Mouse (Mus musculus) regulatory T cell (primary cell): Measurements from ENCODE around the gene Mvb12b.

Experiments
- in situ Hi-C: fragments of 300-600 bp; cut with MboI, MseI; formaldehyde crosslinking; loops from one replicate; pipeline ENCODE4 v1.15.1; 2025; ENCODE audit warnings: high pct_unique_total_duplicates

The Mvb12b gene

GRCm38 (mm10) chr2:33886386-33887327 lies 1.1 kb downstream of the Mvb12b start:
- in situ Hi-C loops: no loop called here

DNA sequence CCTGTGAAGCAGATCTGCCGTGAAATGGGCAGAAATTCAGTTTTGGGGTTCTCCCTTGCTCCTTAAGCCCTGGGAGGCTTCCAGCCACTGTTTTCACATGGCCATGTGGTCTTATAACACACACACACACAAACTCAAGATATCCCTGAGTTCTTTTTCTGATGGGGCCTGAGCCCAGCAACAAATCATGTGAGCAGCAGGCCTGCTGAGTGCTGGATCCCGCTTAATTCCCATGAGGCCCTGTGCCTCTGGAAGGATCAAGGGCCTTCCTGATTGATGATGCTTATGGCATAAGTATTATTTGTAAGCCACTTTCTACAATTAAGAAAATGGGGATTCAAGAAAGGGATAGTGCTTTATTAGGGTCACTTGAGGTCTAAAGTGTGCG lies 2.5 kb downstream of the Mvb12b start:
- in situ Hi-C loops: no loop called here

GRCm38 (mm10) chr2:33884623-33885263 lies 3.0 kb downstream of the Mvb12b start:
- in situ Hi-C loops: no loop called here

DNA sequence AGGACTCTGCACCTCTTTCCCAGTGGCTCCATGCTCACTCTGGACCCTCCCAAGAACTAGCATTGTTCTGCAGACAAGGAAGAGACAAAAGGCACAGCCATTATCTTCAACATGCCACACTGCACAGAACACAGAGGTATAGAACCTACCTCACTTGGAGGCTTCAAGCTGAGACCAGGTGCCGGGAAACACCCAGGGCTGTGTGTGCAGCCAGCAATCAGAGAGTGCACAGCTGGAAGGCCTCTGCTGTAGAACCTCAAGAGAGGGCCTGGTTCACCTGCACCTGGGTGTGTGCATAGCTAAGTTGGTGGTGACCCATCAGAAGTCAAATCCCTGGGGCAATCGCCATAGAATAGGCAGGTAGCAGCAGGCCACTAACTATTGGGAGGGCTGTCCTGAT lies 8.5 kb downstream of the Mvb12b start:
- in situ Hi-C loops: no loop called here

DNA sequence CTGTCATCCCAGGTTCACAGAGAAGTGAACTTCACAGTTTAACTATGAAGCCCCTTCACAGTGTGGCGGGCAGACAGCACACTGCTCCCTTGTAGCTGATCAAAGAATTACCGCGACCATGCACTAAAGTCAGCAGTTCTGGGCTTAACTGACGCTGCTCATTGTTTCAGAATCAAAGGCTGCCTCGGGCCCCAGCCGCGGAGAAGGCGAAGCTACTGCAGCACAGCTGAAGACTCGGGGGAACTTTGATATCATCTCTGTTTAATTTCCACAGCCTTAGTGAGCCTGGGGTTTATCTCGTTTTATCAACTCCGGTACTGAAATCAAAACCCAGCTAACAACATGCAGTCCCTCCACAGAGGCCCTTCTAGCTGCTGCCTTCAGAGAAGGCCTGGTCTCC lies 9.3 kb downstream of the Mvb12b start:
- in situ Hi-C loops: no loop called here

GRCm38 (mm10) chr2:33877663-33878360 lies 9.9 kb downstream of the Mvb12b start:
- in situ Hi-C loops: no loop called here

GRCm38 (mm10) chr2:33876529-33877290 lies 11.0 kb downstream of the Mvb12b start:
- in situ Hi-C loops: no loop called here

DNA sequence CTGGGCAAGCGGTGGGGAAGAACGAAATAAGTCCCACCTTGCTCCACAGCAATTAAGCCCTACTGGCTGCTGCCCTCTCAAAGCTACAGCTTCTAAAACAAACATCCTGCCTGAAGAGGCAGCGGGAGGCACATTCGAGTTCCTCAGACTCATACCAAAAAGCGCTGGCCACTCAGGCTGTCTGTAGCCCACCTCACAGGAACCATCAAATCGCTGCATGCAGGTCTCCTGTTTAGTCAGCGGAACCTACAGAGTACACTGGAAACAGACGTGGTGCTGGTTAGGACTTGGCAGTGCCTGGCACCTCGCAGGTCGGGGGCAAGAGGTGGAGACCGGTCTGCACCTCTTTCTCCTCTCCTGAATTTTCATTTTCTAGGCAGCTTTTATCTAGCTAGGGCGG lies 12.2 kb downstream of the Mvb12b start:
- in situ Hi-C loops: no loop called here

GRCm38 (mm10) chr2:33874856-33875576 lies 12.7 kb downstream of the Mvb12b start:
- in situ Hi-C loops: no loop called here

GRCm38 (mm10) chr2:33874367-33874766 lies 13.4 kb downstream of the Mvb12b start:
- in situ Hi-C loops: no loop called here

DNA sequence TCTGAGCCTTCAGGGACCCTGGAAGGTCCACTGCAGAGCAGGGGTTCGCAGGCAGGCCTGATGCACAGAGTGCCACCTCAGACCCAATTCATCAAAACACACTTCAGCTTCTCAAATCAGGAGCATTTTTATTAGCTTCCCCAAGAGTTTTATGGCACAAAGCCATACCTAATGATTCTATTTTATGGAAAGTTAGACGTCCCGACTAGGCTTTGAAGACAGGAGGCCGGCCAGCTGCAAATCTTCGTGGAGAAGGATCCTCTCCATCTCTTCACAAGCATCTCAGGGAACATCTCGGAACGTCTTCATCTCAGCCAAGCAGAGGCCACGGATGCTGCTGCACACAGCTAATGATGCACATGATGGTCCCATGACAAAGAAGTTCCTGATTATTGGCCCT lies 14.2 kb downstream of the Mvb12b start:
- in situ Hi-C loops: no loop called here

DNA sequence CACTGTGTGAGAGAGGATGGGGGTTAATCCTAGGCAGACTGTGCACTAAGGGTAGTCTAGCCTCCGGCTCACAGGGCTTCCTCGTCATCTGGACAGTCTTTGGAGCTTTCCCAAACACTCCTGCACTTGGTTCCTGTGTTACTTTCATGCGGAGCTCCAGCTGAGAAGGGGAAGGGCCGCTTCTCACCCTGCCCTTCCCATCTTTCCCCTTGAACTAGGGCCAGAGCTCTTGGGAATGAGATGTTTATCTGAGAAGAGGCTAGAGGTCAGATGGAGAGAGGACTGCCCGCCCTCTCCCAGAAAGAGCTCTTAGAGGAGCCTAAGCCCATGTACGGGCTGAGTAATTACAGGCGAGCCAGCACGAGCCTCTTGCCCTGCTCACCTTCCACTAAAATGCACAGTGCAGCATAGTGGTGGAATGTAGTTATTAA lies 14.9 kb downstream of the Mvb12b start:
- in situ Hi-C loops: no loop called here

- in situ Hi-C loops: no loop called here
Measured at GRCm38 (mm10) chr2:33871181-33871520, 16.6 kb downstream of the Mvb12b start.

- in situ Hi-C loops: no loop called here
Measured at GRCm38 (mm10) chr2:33870369-33871180, 17.2 kb downstream of the Mvb12b start.

DNA sequence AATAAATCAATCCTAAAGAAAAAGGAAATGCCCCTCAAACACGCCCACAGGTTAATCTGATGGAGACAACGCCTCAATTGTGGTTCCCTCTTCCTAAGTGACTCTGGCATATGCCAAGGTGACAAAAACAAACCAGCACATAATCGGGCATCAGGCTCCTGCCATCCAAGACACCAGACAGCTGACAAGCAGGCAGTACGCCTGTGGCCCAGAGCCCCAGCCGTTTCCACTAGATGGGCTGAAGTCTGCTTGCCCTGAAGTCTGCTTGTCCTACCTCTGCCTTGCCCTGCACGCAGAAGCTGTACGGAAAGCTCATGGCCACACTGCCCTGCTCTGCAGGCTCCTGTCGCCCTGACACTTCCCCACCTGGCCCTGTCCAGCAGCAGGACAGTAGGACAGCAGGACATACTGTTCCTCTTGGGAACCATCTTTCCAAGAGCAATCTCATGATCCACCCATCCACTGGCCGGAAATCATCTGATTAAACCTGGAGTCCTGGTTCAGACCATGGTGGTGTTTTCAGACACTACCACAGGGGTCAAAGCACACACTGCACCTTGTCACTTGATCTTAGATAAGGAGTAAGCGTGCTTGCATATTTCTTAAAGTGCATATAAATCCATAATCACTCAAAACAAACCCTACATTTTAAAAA lies 17.9 kb downstream of the Mvb12b start:
- in situ Hi-C loops: no loop called here

DNA sequence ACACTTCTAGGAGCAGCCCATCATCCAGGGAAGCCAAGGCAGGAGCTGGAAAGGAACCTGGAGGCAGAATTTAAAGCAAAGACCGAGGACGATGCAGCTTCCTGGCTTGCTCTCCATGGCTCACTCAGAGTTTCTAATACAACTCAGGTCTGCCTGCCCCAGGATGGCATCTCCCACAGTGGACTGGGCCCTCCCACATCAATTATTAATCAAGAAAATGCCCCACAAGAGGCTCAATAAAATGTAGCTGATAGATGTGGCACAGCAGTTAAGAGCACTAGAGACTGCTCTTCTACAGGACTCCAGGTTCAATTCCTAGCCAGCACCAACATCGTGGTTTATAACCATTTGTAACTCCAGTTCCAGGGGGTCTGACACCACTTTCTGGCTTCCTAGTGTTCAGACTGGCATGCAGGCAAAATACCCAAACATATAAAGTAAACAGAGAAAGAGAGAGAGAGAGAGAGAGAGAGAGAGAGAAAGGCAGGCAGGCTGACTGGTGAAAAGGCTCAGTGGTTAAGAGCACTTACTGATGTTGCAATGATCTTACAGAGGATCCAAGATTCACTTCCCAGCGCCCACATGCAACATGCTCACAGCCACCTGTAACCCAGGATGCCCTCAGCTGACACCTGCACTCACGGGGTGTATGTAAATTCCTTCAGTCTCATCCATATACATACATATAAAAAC lies 18.6 kb downstream of the Mvb12b start:
- in situ Hi-C loops: no loop called here

DNA sequence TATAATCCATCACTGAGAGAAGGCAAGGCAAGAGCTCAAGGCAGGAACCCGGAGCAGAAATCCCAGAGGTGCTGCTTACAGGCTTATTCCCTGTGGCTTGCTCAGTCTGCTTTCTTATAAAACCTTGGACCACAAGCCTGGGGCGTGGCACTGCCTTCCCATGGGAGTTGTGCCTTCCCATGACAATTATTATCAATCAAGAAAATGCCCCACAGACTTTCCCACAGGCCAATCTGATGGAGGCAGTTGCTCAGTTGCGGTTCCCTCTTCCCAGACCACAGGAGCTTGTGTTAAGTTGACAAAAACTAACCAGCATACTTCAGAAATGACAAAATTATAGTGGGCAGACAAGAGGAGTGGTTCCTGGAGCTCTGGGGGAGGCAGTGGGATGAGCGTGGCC lies 19.4 kb downstream of the Mvb12b start:
- in situ Hi-C loops: no loop called here

DNA sequence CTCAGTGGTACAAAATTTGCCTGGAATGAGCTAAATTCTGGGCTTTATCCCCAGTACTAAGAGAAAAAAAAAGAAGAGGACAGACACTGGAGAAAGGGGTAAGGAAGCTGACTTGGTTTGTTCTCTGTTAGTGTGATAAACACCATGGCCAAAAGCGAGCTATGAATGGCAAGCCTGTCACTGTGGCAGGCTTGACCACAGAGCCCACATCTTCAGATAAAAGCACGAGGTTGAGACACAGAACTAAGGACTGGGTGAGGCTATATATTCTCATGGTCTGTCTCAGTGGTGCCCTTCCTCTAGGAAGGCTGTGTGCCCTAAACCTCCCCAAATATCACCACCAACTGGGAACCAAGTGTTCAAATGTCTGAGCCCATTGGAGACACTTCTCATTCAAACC lies 31.0 kb downstream of the Mvb12b start:
- in situ Hi-C loops: no loop called here
